Mouse (Mus musculus) MEL (cell line): ENCODE data around the gene Ehd2. TPM values are rescaled to one million over a fixed set of nuclear protein-coding genes. Genes with fewer than 3 reads are reported as not detected.

Source experiments
- DNase-seq: peaks from one replicate; pipeline ENCODE4 v3.0.0; 2011; ENCODE audit warnings: low read depth, low spot score
- H3K27ac ChIP-seq: 2 replicates; pipeline ENCODE4 v1.5.1; 2012; ENCODE audit warnings: low read depth, mild to moderate bottlenecking, control low read depth, low read length, moderate library complexity; ENCODE audit not compliant: control insufficient read depth
- H3K27me3 ChIP-seq, 2 experiments: fragments of 150-350 bp in 1 of 2; sonication (generic) in 1 of 2; 2 replicates each; pipeline ENCODE4 v1.6.1; 2012; ENCODE audit warnings: low read length in 2 of 2, mild to moderate bottlenecking in 2 of 2, improper control_type of control experiment in 1 of 2, moderate library complexity in 1 of 2; ENCODE audit not compliant: insufficient read depth in 2 of 2, control insufficient read depth in 1 of 2
- H3K36me3 ChIP-seq, 2 experiments: 2 replicates each; pipeline ENCODE4 v1.6.1; 2012 to 2014; ENCODE audit warnings: low read length in 2 of 2, improper control_type of control experiment in 1 of 2, inconsistent platforms in 1 of 2, mild to moderate bottlenecking in 1 of 2; ENCODE audit not compliant: insufficient read depth in 2 of 2, control insufficient read depth in 1 of 2
- H3K4me1 ChIP-seq, 2 experiments: fragments of 150-350 bp in 1 of 2; sonication (generic) in 1 of 2; 2 replicates each; pipeline ENCODE4 v1.6.1; 2012; ENCODE audit warnings: low read length in 2 of 2, improper control_type of control experiment in 1 of 2, mild to moderate bottlenecking in 1 of 2; ENCODE audit not compliant: insufficient read depth in 2 of 2, control insufficient read depth in 1 of 2
- H3K4me3 ChIP-seq, 2 experiments: fragments of 150-350 bp in 1 of 2; sonication (generic) in 1 of 2; 2 replicates each; pipeline ENCODE4 v1.5.1; 2012; ENCODE audit warnings: low read depth in 2 of 2, low read length in 2 of 2, mild to moderate bottlenecking in 2 of 2, moderate library complexity in 2 of 2, control low read depth in 1 of 2, improper control_type of control experiment in 1 of 2; ENCODE audit not compliant: control insufficient read depth in 1 of 2, insufficient read depth in 1 of 2
- H3K79me2 ChIP-seq: 2 replicates; pipeline ENCODE4 v1.6.1; 2012; ENCODE audit warnings: mild to moderate bottlenecking, low read length, moderate library complexity; ENCODE audit not compliant: control insufficient read depth, poor library complexity, insufficient read depth
- H3K9ac ChIP-seq: 2 replicates; pipeline ENCODE4 v1.6.1; 2012; ENCODE audit warnings: low read depth, mild to moderate bottlenecking, control low read depth, low read length, moderate library complexity; ENCODE audit not compliant: control insufficient read depth, poor library complexity, severe bottlenecking
- H3K9me3 ChIP-seq: fragments of 150-350 bp; sonication (generic); replicated peaks from 2 replicates; pipeline ENCODE4 v1.6.1; 2012; ENCODE audit warnings: mild to moderate bottlenecking, low read length, improper control_type of control experiment, moderate library complexity; ENCODE audit not compliant: insufficient read depth
- BHLHE40 ChIP-seq: IDR thresholded peaks from 2 replicates; pipeline ENCODE4 v1.6.1; 2012; ENCODE audit warnings: low read depth, mild to moderate bottlenecking, inconsistent platforms, low read length, improper control_type of control experiment, borderline replicate concordance
- CHD1 ChIP-seq: IDR thresholded peaks from 2 replicates; pipeline ENCODE4 v1.6.1; 2012; ENCODE audit warnings: low read depth, mild to moderate bottlenecking, inconsistent platforms, low read length, improper control_type of control experiment
- CHD2 ChIP-seq: IDR thresholded peaks from 2 replicates; pipeline ENCODE4 v1.6.1; 2011; ENCODE audit warnings: low read length, improper control_type of control experiment
- CTCF ChIP-seq, 3 experiments: IDR thresholded peaks in 2 of 3; conservative IDR thresholded peaks in 1 of 3; 2 replicates each; pipeline ENCODE4 v1.5.1; 2011 to 2012; ENCODE audit warnings: low read length in 3 of 3, low read depth in 2 of 3, mild to moderate bottlenecking in 2 of 3, improper control_type of control experiment in 1 of 3, inconsistent platforms in 1 of 3, mixed read lengths in 1 of 3, moderate library complexity in 1 of 3; ENCODE audit not compliant: control insufficient read depth in 1 of 3, insufficient read depth in 1 of 3, poor library complexity in 1 of 3, severe bottlenecking in 1 of 3
- E2F4 ChIP-seq: IDR thresholded peaks from 2 replicates; pipeline ENCODE4 v1.6.1; 2011; ENCODE audit warnings: low read depth, low read length, improper control_type of control experiment, borderline replicate concordance
- ELF1 ChIP-seq: IDR thresholded peaks from 2 replicates; pipeline ENCODE4 v1.6.1; 2014; ENCODE audit warnings: low read depth, mild to moderate bottlenecking, inconsistent platforms, low read length, improper control_type of control experiment, moderate library complexity
- EP300 ChIP-seq, 2 experiments: IDR thresholded peaks; 2 replicates each; pipeline ENCODE4 v1.6.1; 2011; ENCODE audit warnings: improper control_type of control experiment in 2 of 2, low read length in 2 of 2, low read depth in 1 of 2, mild to moderate bottlenecking in 1 of 2
- ETS1 ChIP-seq: IDR thresholded peaks from 2 replicates; pipeline ENCODE4 v1.6.1; 2012; ENCODE audit warnings: low read depth, mild to moderate bottlenecking, inconsistent platforms, low read length, improper control_type of control experiment, moderate library complexity
- GABPA ChIP-seq: IDR thresholded peaks from 2 replicates; pipeline ENCODE4 v1.6.1; 2012; ENCODE audit warnings: low read depth, mild to moderate bottlenecking, inconsistent platforms, low read length, improper control_type of control experiment, moderate library complexity
- HCFC1 ChIP-seq: IDR thresholded peaks from 2 replicates; pipeline ENCODE4 v1.6.1; 2012; ENCODE audit warnings: low read depth, mild to moderate bottlenecking, inconsistent platforms, low read length, improper control_type of control experiment, moderate library complexity
- JUND ChIP-seq: IDR thresholded peaks from 2 replicates; pipeline ENCODE4 v1.6.1; 2011; ENCODE audit warnings: low read depth, mild to moderate bottlenecking, improper control_type of control experiment, low read length
- KAT2A ChIP-seq: conservative IDR thresholded peaks from 2 replicates; pipeline ENCODE4 v1.6.1; 2012; ENCODE audit warnings: low read depth, low read length, improper control_type of control experiment, inconsistent platforms
- MAFK ChIP-seq: IDR thresholded peaks from 2 replicates; pipeline ENCODE4 v1.6.1; 2011; ENCODE audit warnings: low read depth, mild to moderate bottlenecking, low read length, improper control_type of control experiment, borderline replicate concordance
- MAX ChIP-seq: IDR thresholded peaks from 2 replicates; pipeline ENCODE4 v1.6.1; 2011; ENCODE audit warnings: low read length, improper control_type of control experiment
- MAZ ChIP-seq: IDR thresholded peaks from 2 replicates; pipeline ENCODE4 v1.6.1; 2012; ENCODE audit warnings: low read depth, mild to moderate bottlenecking, inconsistent platforms, low read length, improper control_type of control experiment
- MEF2A ChIP-seq: IDR thresholded peaks from 2 replicates; pipeline ENCODE4 v1.6.1; 2014; ENCODE audit warnings: low read depth, mild to moderate bottlenecking, inconsistent platforms, low read length, improper control_type of control experiment; ENCODE audit not compliant: poor library complexity, insufficient replicate concordance, severe bottlenecking; ENCODE audit errors: extremely low read depth
- MXI1 ChIP-seq: IDR thresholded peaks from 2 replicates; pipeline ENCODE4 v1.6.1; 2011; ENCODE audit warnings: mild to moderate bottlenecking, low read depth, low read length, improper control_type of control experiment
- MYB ChIP-seq: IDR thresholded peaks from 2 replicates; pipeline ENCODE4 v1.6.1; 2011; ENCODE audit warnings: mild to moderate bottlenecking, low read depth, low read length, improper control_type of control experiment
- NELFE ChIP-seq: IDR thresholded peaks from 2 replicates; pipeline ENCODE4 v1.6.1; 2011; ENCODE audit warnings: low read depth, low read length, improper control_type of control experiment
- NRF1 ChIP-seq: IDR thresholded peaks from 2 replicates; pipeline ENCODE4 v1.6.1; 2014; ENCODE audit warnings: low read depth, mild to moderate bottlenecking, inconsistent platforms, low read length, improper control_type of control experiment, moderate library complexity; ENCODE audit not compliant: poor library complexity, insufficient read depth, severe bottlenecking
- POLR2A ChIP-seq, 2 experiments: IDR thresholded peaks; 2 replicates each; pipeline ENCODE4 v1.6.1; 2011 to 2012; ENCODE audit warnings: low read length in 2 of 2, mild to moderate bottlenecking in 2 of 2, control low read depth in 1 of 2, improper control_type of control experiment in 1 of 2, low read depth in 1 of 2, moderate library complexity in 1 of 2; ENCODE audit not compliant: control insufficient read depth in 1 of 2, insufficient read depth in 1 of 2, poor library complexity in 1 of 2
- POLR2AphosphoS2 ChIP-seq: IDR thresholded peaks from 2 replicates; pipeline ENCODE4 v1.6.1; 2011; ENCODE audit warnings: low read length, improper control_type of control experiment
- POLR2AphosphoS5 ChIP-seq: IDR thresholded peaks from 2 replicates; pipeline ENCODE4 v1.6.1; 2012; ENCODE audit warnings: low read depth, borderline replicate concordance, mild to moderate bottlenecking, inconsistent platforms, low read length, moderate library complexity, mixed read lengths
- RAD21 ChIP-seq: IDR thresholded peaks from 2 replicates; pipeline ENCODE4 v1.6.1; 2011; ENCODE audit warnings: mild to moderate bottlenecking, low read depth, low read length, improper control_type of control experiment
- RCOR1 ChIP-seq: IDR thresholded peaks from 2 replicates; pipeline ENCODE4 v1.6.1; 2012; ENCODE audit warnings: low read depth, mild to moderate bottlenecking, inconsistent platforms, low read length, improper control_type of control experiment
- SIN3A ChIP-seq: IDR thresholded peaks from 2 replicates; pipeline ENCODE4 v1.6.1; 2012; ENCODE audit warnings: low read length, improper control_type of control experiment, inconsistent platforms
- SMC3 ChIP-seq: IDR thresholded peaks from 2 replicates; pipeline ENCODE4 v1.6.1; 2011; ENCODE audit warnings: low read depth, low read length, improper control_type of control experiment
- TAL1 ChIP-seq: IDR thresholded peaks from 2 replicates; pipeline ENCODE4 v1.6.1; 2012; ENCODE audit warnings: mild to moderate bottlenecking, inconsistent platforms, low read length, moderate library complexity, mixed read lengths
- TBP ChIP-seq: IDR thresholded peaks from 2 replicates; pipeline ENCODE4 v1.8.0; 2011; ENCODE audit warnings: low read depth, low read length, improper control_type of control experiment
- TCF12 ChIP-seq: IDR thresholded peaks from 2 replicates; pipeline ENCODE4 v1.6.1; 2014; ENCODE audit warnings: low read depth, mild to moderate bottlenecking, inconsistent platforms, low read length, improper control_type of control experiment, moderate library complexity
- UBTF ChIP-seq: IDR thresholded peaks from 2 replicates; pipeline ENCODE4 v1.6.1; 2012; ENCODE audit warnings: low read depth, mild to moderate bottlenecking, inconsistent platforms, low read length, improper control_type of control experiment, moderate library complexity, borderline replicate concordance; ENCODE audit not compliant: insufficient read depth
- USF1 ChIP-seq: IDR thresholded peaks from 2 replicates; pipeline ENCODE4 v1.6.1; 2014; ENCODE audit warnings: low read depth, mild to moderate bottlenecking, inconsistent platforms, low read length, improper control_type of control experiment, moderate library complexity
- USF2 ChIP-seq, 2 experiments: IDR thresholded peaks; 2 replicates each; pipeline ENCODE4 v1.6.1; 2011 to 2012; ENCODE audit warnings: improper control_type of control experiment in 2 of 2, low read length in 2 of 2, borderline replicate concordance in 1 of 2, inconsistent platforms in 1 of 2, low read depth in 1 of 2, mild to moderate bottlenecking in 1 of 2; ENCODE audit not compliant: insufficient read depth in 1 of 2
- ZC3H11A ChIP-seq: IDR thresholded peaks from 2 replicates; pipeline ENCODE4 v1.6.1; 2012; ENCODE audit warnings: low read depth, mild to moderate bottlenecking, inconsistent platforms, low read length, improper control_type of control experiment
- ZKSCAN1 ChIP-seq: IDR thresholded peaks from 2 replicates; pipeline ENCODE4 v1.6.1; 2012; ENCODE audit warnings: low read depth, mild to moderate bottlenecking, inconsistent platforms, low read length, improper control_type of control experiment, moderate library complexity
- ZMIZ1 ChIP-seq: IDR thresholded peaks from 2 replicates; pipeline ENCODE4 v1.6.1; 2012; ENCODE audit warnings: low read depth, mild to moderate bottlenecking, inconsistent platforms, low read length, improper control_type of control experiment, moderate library complexity
- ZNF384 ChIP-seq: IDR thresholded peaks from 2 replicates; pipeline ENCODE4 v1.6.1; 2012; ENCODE audit warnings: low read depth, mild to moderate bottlenecking, inconsistent platforms, low read length, improper control_type of control experiment
- polyA plus RNA-seq, 2 experiments: library from polyadenylated mRNA; stranded (reverse) in 1 of 2; unstranded in 1 of 2; fragments of >175 nt in 1 of 2; fragments of >200 nt in 1 of 2; gene quantifications; 2 replicates each; pipeline versions ENCODE4 v1.2.1 to v1.2.4; 2012; ENCODE audit warnings: low replicate concordance in 2 of 2, low read depth in 1 of 2; ENCODE audit not compliant: insufficient read length in 2 of 2, insufficient read depth in 1 of 2, missing spikeins in 1 of 2
- total RNA-seq: library from RNA; depleted of rRNA; stranded (reverse); fragments of 300-350 nt; gene quantifications from 2 replicates; pipeline ENCODE4 v1.2.3, GENCODE M21; 2012

The Ehd2 gene
- total and polyA plus RNA-seq, 3 experiments = 3.2 to 6.2 TPM; not detected in 1

DNA sequence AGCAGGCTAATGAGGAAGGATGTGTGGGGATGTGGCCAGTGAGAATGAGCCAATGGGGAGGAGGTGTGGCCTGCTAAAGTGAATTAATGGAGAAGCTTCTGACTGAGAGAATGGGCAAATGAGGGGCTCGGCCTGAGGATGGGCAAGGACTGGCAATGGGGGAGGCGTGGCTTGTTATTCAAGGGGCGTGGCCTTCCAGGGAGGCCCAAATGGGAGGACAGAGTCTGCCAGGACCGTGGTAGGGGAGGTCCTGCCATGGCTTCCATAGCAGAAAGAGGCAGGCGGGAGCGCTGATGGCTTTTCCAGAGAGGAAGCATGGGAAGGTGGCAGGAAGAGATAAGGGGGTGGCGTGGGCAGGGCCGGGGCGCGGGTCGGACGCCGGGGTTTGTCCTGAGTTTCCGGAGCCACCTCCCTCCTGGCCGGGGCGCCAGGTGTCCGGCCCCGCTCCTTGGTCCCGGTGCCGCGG is 12.4 kb downstream of the Ehd2 start:
- H3K9ac ChIP-seq = peak overlapping the region; percentile 46
- H3K36me3 ChIP-seq = peaks cover 0 to 28% of the 10 kb centered on the region in 2 experiments; a peak in 2 of 4 replicates
- peaks cover 0 to 37% of the 10 kb centered on the region in 2 experiments; a peak in 2 of 4 replicates for H3K4me1 ChIP-seq
- no peaks in the 10 kb centered on the region for H3K9me3 ChIP-seq
- H3K27me3 ChIP-seq = no peaks in the 10 kb centered on the region
- no peaks in the 10 kb centered on the region for H3K79me2 ChIP-seq
- peak overlapping the region; percentile 82 for H3K27ac ChIP-seq
- H3K4me3 ChIP-seq = peak overlapping the region; percentile 20 to 55
- DNase-seq = peak; percentile 93
- TF ChIP-seq HCFC1 (no peak), MAX (no peak), POLR2A (IDR thresholded peaks at IDR 0.05; ENCODE audit: control insufficient read depth in 1 of 2, insufficient read depth in 1 of 2, low read depth in 1 of 2, low read length in 2 of 2, poor library complexity in 1 of 2) (peak in 1 of 2 experiments; percentile 48; a peak in 1 of 4 replicates), MYB (no peak), E2F4 (no peak), ETS1 (no peak), GABPA (no peak), CTCF (IDR thresholded peaks at IDR 0.05 in 2 of 3, conservative IDR thresholded peaks at IDR 0.05 in 1 of 3; ENCODE audit: control insufficient read depth in 1 of 3, insufficient read depth in 1 of 3, low read depth in 2 of 3, low read length in 3 of 3, poor library complexity in 1 of 3, severe bottlenecking in 1 of 3) (no peak), TBP (0 out of 2 replicates have a peak, but pooled peaks have one; percentile 15), ZKSCAN1 (no peak), NELFE (peak; percentile 30; the same call in 1 of the 2 replicates), MAFK (no peak), ZNF384 (no peak), TAL1 (peak; percentile 79), KAT2A (no peak), BHLHE40 (no peak), SIN3A (no peak), MEF2A (no peak), POLR2AphosphoS5 (no peak), ZC3H11A (no peak), EP300 (IDR thresholded peaks at IDR 0.05; ENCODE audit: low read depth in 1 of 2, low read length in 2 of 2) (peak in 1 of 2 experiments; percentile 55; a peak in 2 of 4 replicates), NRF1 (no peak), USF2 (IDR thresholded peaks at IDR 0.05; ENCODE audit: borderline replicate concordance in 1 of 2, insufficient read depth in 1 of 2, low read depth in 1 of 2, low read length in 2 of 2) (no peak), ELF1 (no peak), POLR2AphosphoS2 (no peak), MAZ (no peak), RCOR1 (no peak; the same call in 1 of the 2 replicates), RAD21 (no peak), JUND (no peak), TCF12 (peak; percentile 52), SMC3 (no peak), USF1 (no peak), UBTF (no peak), CHD1 (no peak), CHD2 (no peak), MXI1 (no peak), ZMIZ1 (no peak)
